Mouse (Mus musculus) liver, embryonic 14.5 days (tissue): ENCODE results near the gene Kmt5b. TPM values are rescaled to one million over a fixed set of nuclear protein-coding genes. Genes with fewer than 3 reads are reported as not detected.

Source experiments
- ATAC-seq: fragments of 200-750 bp; cut with Nextera tagmentation; 2 replicates; pipeline ENCODE4 v1.8.0; 2017; ENCODE audit warnings: moderate number of reproducible peaks, mild to moderate bottlenecking, moderate library complexity; ENCODE audit not compliant: insufficient read depth
- DNase-seq, 3 experiments: peaks; one replicate each; pipeline ENCODE4 v3.0.0-alpha.2; 2012 to 2013; ENCODE audit warnings: low read depth in 3 of 3, low spot score in 3 of 3
- H3K27ac ChIP-seq: fragments of 300-500 bp; sonication (generic); 2 replicates; pipeline ENCODE4 v1.5.1; 2014; ENCODE audit warnings: moderate library complexity, mild to moderate bottlenecking, control low read depth, inconsistent platforms
- H3K27me3 ChIP-seq: fragments of 300-500 bp; sonication (generic); 2 replicates; pipeline ENCODE4 v1.6.1; 2014; ENCODE audit warnings: mild to moderate bottlenecking, low read length, moderate library complexity; ENCODE audit not compliant: control insufficient read depth, insufficient read depth
- H3K36me3 ChIP-seq: fragments of 300-500 bp; sonication (generic); replicated peaks from 2 replicates; pipeline ENCODE4 v1.6.1; 2014; ENCODE audit warnings: low read depth; ENCODE audit not compliant: control insufficient read depth, insufficient read depth
- H3K4me1 ChIP-seq, 2 experiments: fragments of 200-500 bp in 1 of 2; fragments of 300-500 bp in 1 of 2; sonication (generic) in 1 of 2; replicated peaks; 2 replicates each; pipeline ENCODE4 v1.6.1; 2012 to 2014; ENCODE audit warnings: antibody characterized with exemption in 1 of 2, inconsistent platforms in 1 of 2, low read length in 1 of 2; ENCODE audit not compliant: control insufficient read depth in 2 of 2, insufficient read depth in 2 of 2
- H3K4me2 ChIP-seq: fragments of 300-500 bp; sonication (generic); 2 replicates; pipeline ENCODE4 v1.6.1; 2014; ENCODE audit warnings: low read depth, mild to moderate bottlenecking, control low read depth, moderate library complexity
- H3K4me3 ChIP-seq, 2 experiments: fragments of 200-500 bp in 1 of 2; fragments of 300-500 bp in 1 of 2; sonication (generic) in 1 of 2; 2 replicates each; pipeline ENCODE4 v1.5.1; 2012 to 2014; ENCODE audit warnings: low read depth in 2 of 2, low read length in 2 of 2, mild to moderate bottlenecking in 2 of 2, control low read depth in 1 of 2, inconsistent platforms in 1 of 2, moderate library complexity in 1 of 2; ENCODE audit not compliant: insufficient read depth in 1 of 2
- H3K9ac ChIP-seq: fragments of 300-500 bp; sonication (generic); replicated peaks from 2 replicates; pipeline ENCODE4 v1.6.1; 2014; ENCODE audit warnings: mild to moderate bottlenecking, control low read depth, moderate library complexity
- H3K9me3 ChIP-seq: fragments of 300-500 bp; sonication (generic); 2 replicates; pipeline ENCODE4 v1.6.1; 2016; ENCODE audit warnings: low read length, mixed read lengths; ENCODE audit not compliant: control insufficient read depth
- CTCF ChIP-seq: IDR thresholded peaks from 2 replicates; pipeline ENCODE4 v1.5.1; 2016; ENCODE audit warnings: antibody characterized with exemption, low read depth, control low read depth
- EP300 ChIP-seq: IDR thresholded peaks from 2 replicates; pipeline ENCODE4 v1.6.1; 2016; ENCODE audit warnings: antibody characterized with exemption, low read depth
- WGBS: fragments of 180-500 bp; shearing (Covaris S2); extraction: QIAGEN DNeasy Blood & Tissue Kit; methylation state at CpG from one replicate; pipeline ENCODE4 v1.1.7; 2014; ENCODE audit not compliant: insufficient replicate concordance; 5-methylcytosine and 5-hydroxymethylcytosine counted together
- polyA plus RNA-seq, 2 experiments: library from polyadenylated mRNA; depleted of rRNA in 1 of 2; stranded (reverse) in 1 of 2; unstranded in 1 of 2; fragments of >200 nt; fragmentation: Nextera tagmentation in 1 of 2; extraction: Ambion mirVana in 1 of 2; gene quantifications; 2 replicates each; pipeline versions ENCODE4 v1.2.1 to v1.2.3; 2012 to 2014

Kmt5b gene
- polyA plus RNA-seq, 2 experiments, result 5.0 to 6.3 TPM

- Histone ChIP-seq H3K27ac (no peak overlapping the region), H3K4me2 (no peak overlapping the region), H3K27me3 (no peaks in the 10 kb centered on the region), H3K9ac (no peak overlapping the region), H3K4me1 (no peaks in the 10 kb centered on the region; a peak in 1 of 4 replicates), H3K9me3 (no peaks in the 10 kb centered on the region), H3K36me3 (no peaks in the 10 kb centered on the region), H3K4me3 (no peak overlapping the region)
- DNase-seq, result no peak
- no peak for TF ChIP-seq EP300
- no peak for TF ChIP-seq CTCF
- no peak for ATAC-seq
- WGBS, result 56% methylated on average over 5 of the region's 5 CpGs
Measured at GRCm38 (mm10) chr19:3840685-3841084, 73.5 kb downstream of the Kmt5b start.

GRCm38 (mm10) chr19:3842359-3843148 is 75.3 kb downstream of the Kmt5b start:
- TF ChIP-seq CTCF (no peak), EP300 (no peak)
- 46% methylated on average over 12 of the region's 12 CpGs for WGBS
- Histone ChIP-seq H3K27ac (no peak overlapping the region), H3K4me1 (no peaks in the 10 kb centered on the region), H3K36me3 (no peaks in the 10 kb centered on the region), H3K4me2 (no peak overlapping the region), H3K9me3 (no peaks in the 10 kb centered on the region), H3K27me3 (no peaks in the 10 kb centered on the region), H3K4me3 (no peak overlapping the region), H3K9ac (no peak overlapping the region)
- ATAC-seq (no peak), DNase-seq (no peak)

- Histone ChIP-seq H3K27me3 (no peaks in the 10 kb centered on the region), H3K27ac (no peak overlapping the region), H3K4me3 (no peak overlapping the region), H3K4me2 (no peak overlapping the region), H3K9me3 (no peaks in the 10 kb centered on the region), H3K4me1 (no peaks in the 10 kb centered on the region), H3K9ac (no peak overlapping the region), H3K36me3 (no peaks in the 10 kb centered on the region)
- ATAC-seq, result no peak
- DNase-seq, result no peak
- WGBS, result 67% methylated on average over 2 of the region's 2 CpGs
- TF ChIP-seq CTCF (no peak), EP300 (no peak)
Measured at GRCm38 (mm10) chr19:3843629-3844028, 76.4 kb downstream of the Kmt5b start.

DNA sequence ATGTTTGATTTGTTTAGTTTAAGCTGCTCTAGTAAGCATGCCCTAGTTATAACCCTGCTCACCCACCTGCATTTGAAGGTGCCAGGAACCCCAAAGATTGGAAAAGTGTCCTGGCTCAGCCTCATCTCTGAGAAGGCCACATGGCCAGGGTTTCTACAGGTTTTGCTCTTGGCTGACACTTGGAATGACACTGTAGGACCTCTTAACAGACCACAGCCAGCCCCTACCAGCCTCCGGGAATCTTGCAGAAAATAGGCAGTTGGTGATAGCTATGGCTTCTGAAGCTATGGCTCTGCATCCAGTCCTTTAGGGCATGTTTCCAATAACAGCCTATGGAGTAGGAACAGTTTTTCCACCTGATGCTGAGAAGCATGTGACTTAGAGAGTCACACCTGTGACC is 77.6 kb downstream of the Kmt5b start:
- ATAC-seq, result no peak
- H3K27me3 ChIP-seq, result no peaks in the 10 kb centered on the region
- no peaks in the 10 kb centered on the region for H3K9me3 ChIP-seq
- no peak overlapping the region for H3K4me3 ChIP-seq
- no peak for TF ChIP-seq EP300
- TF ChIP-seq CTCF, result no peak
- no peak for DNase-seq
- no peak overlapping the region for H3K9ac ChIP-seq
- WGBS, result 68% methylated on average over 1 of the region's 1 CpGs
- H3K4me1 ChIP-seq, result no peaks in the 10 kb centered on the region; a peak in 1 of 4 replicates
- no peak overlapping the region for H3K27ac ChIP-seq
- no peak overlapping the region for H3K4me2 ChIP-seq
- H3K36me3 ChIP-seq, result no peaks in the 10 kb centered on the region

GRCm38 (mm10) chr19:3845339-3845738 is 78.1 kb downstream of the Kmt5b start:
- Histone ChIP-seq H3K27ac (no peak overlapping the region), H3K36me3 (no peaks in the 10 kb centered on the region), H3K4me3 (no peak overlapping the region), H3K9me3 (no peaks in the 10 kb centered on the region), H3K4me2 (no peak overlapping the region), H3K9ac (no peak overlapping the region), H3K27me3 (no peaks in the 10 kb centered on the region), H3K4me1 (no peaks in the 10 kb centered on the region; a peak in 1 of 4 replicates)
- TF ChIP-seq EP300, result no peak
- no peak for TF ChIP-seq CTCF
- ATAC-seq (no peak), DNase-seq (no peak)
- WGBS, result 66% methylated on average over 11 of the region's 11 CpGs
